Mouse (Mus musculus) liver (tissue): ENCODE measurements around the gene Psd4.
A peak's percentile ranks its signal among the peaks of the same experiment; 100 is the strongest.

Experiments
- DNase-seq: peaks from one replicate; pipeline ENCODE4 v3.0.0-alpha.2; 2020; ENCODE audit warnings: mixed read lengths

The Psd4 gene

GRCm38 (mm10) chr2:24440056-24440455 is 72.7 kb downstream of the Psd4 start:
- no peak for DNase-seq

- no peak for DNase-seq
Observed at GRCm38 (mm10) chr2:24441899-24442298, 74.5 kb downstream of the Psd4 start.

- no peak for DNase-seq
Observed at GRCm38 (mm10) chr2:24442303-24442925, 75.0 kb downstream of the Psd4 start.

GRCm38 (mm10) chr2:24443256-24443790 is 75.9 kb downstream of the Psd4 start:
- DNase-seq: no peak

- no peak for DNase-seq
Observed at GRCm38 (mm10) chr2:24449111-24449510, 81.7 kb downstream of the Psd4 start.

GRCm38 (mm10) chr2:24453206-24453605 is 85.8 kb downstream of the Psd4 start:
- no peak for DNase-seq

DNA sequence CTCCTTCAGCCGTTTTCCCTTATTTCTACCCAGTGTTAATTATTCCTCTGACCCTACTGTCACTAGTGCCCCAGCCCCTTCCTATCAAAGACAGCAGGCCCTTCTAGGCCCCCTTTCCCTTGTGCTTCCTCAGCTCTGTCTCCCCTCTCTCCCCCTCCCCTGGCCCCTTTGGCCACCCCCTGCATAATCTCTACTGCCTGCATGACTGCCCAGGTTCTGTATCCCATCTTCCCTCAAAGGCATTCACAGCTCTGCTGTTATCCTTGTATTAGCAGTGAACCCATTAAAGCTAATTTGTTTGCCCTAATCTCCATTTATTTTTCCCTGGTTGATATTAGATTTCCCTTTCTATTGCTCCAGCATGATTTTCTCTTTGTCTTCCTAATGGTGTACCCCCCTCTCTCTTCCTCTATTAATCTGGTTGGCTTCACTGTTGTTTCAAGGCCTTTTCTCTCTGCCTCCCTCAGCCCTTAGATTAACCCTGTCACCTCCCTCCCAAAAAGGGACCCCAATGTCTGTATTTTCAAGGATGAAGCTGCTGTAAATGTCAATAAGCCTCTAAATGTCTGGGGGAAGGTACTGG is 87.1 kb downstream of the Psd4 start:
- no peak for DNase-seq

DNA sequence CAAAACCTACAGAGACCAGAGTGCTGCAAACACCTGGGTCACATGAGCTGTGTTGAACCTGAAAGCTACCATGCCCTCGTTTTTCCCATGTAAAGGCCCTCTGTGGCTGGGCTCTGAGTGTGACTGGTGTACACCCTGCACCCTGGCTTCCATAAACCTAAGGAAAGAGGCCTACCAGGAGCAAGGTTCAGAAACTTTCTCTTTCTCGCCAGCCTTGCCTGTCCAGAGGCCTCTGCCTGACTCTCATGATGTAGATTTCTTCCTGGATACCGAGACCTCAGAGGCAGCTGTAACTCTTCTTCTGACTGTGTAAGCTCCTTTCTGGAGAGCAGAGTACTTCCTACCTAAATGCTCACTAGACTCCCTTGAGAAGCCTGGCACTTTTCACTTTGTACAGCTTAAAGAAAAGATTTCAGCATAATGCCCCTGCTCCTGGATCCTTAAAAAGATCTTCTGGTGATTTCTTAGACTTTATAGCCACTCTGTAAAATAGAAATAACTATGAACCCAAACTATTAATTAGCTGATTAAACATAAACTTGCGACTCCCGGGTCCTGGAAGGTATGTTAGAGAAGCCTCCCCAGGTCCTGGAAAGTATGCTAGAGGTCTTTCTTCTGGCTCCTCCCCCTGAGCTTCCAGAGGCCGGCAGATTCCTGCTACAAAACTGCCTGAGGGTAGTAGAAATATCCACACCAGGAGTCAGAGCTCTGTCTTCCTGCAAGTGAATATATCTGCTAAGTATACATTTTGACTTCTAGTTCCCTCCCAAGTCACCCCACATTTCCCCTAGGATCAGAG is 87.9 kb downstream of the Psd4 start:
- DNase-seq: no peak

GRCm38 (mm10) chr2:24456841-24457240 is 89.5 kb downstream of the Psd4 start:
- DNase-seq: no peak

DNA sequence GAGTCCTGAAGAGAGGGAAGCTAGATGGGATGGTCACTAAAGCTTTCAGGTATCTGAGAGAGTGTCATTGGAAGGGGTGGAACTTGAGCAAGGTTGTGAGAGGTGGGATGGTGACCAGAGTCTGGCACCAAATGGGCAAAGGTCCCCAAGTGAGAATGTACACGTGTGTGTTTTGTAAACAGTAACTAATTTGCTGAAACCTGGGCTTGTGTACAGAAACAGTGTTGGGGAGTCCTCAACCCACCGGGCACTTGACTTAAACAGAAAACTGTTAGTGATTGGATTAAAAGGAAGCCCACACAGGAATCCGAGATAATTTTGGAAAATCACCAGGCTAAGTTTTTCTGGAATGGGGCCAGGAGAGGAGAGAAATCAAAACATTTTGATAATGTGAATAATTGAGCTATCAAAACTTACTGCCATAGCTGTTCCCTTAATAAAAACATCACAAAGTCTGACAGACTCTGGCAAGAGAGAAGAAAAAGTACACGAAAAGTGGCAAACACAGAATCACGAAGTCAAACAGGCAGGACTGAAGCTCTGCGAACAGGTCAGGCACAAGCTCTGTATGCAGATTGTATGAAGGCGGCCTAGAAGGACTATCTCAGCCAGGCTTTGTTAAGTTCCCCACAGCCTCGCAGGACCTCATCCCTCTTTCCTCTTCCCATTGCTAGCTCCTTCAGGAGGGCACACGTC is 92.9 kb downstream of the Psd4 start:
- no peak for DNase-seq

DNA sequence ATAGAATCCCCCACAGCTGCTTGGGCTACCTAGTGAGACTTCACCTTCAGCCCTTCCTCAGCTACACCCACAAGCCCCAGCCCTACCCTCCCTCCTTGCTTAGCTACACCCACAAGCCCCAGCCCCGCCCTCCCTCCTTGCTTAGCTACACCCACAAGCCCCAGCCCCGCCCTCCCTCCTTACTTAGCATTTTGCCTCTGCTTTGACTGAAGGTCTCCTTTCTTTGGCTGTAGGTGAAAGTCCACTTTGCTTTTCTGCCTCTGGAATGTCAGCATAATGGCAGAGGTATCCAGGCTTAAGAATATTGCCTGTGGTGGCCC is 93.4 kb downstream of the Psd4 start:
- DNase-seq: peak; percentile 63
